Mouse (Mus musculus): ENCODE results near the gene Gadd45gip1. TPM values are rescaled to one million over a fixed set of nuclear protein-coding genes. Genes with fewer than 3 reads are reported as not detected.
A peak's percentile ranks its signal among the peaks of the same experiment; 100 is the strongest.

The Gadd45gip1 gene
- polyA plus RNA-seq, 1 experiment = 45.5 TPM

GRCm38 (mm10) chr8:84785756-84786677 is 45.3 kb upstream of the Gadd45gip1 start:
- Histone ChIP-seq H3K27ac (ENCODE audit: insufficient read depth, low read length) (peak overlapping the region; percentile 92), H3K4me3 (replicated peaks; ENCODE audit: insufficient read depth, low read depth, low read length) (peak overlapping the region; percentile 64), H3K4me1 (ENCODE audit: control insufficient read depth, insufficient read depth, low read length) (peaks cover 77% of the 10 kb centered on the region), H3K27me3 (ENCODE audit: control insufficient read depth, insufficient read depth, low read length) (no peaks in the 10 kb centered on the region)
- peak; percentile 61 to 65 for DNase-seq
- 20% methylated on average over 38 of the region's 38 CpGs for WGBS
- no peak for TF ChIP-seq CTCF (IDR thresholded peaks at IDR 0.05; ENCODE audit: borderline replicate concordance, insufficient read depth, low read depth, low read length)
- TF ChIP-seq POLR2A (IDR thresholded peaks at IDR 0.05; ENCODE audit: borderline replicate concordance, insufficient read depth, low read length) = no peak

- DNase-seq = peak in 1 of 2 experiments; percentile 41
- H3K4me3 ChIP-seq (replicated peaks; ENCODE audit: insufficient read depth, low read depth, low read length) = peak overlapping the region; percentile 6
- peaks cover 70% of the 10 kb centered on the region for H3K4me1 ChIP-seq (ENCODE audit: control insufficient read depth, insufficient read depth, low read length)
- H3K27me3 ChIP-seq (ENCODE audit: control insufficient read depth, insufficient read depth, low read length) = no peaks in the 10 kb centered on the region
- WGBS = 53% methylated on average over 11 of the region's 11 CpGs
- peak overlapping the region; percentile 92 for H3K27ac ChIP-seq (ENCODE audit: insufficient read depth, low read length)
- TF ChIP-seq CTCF (IDR thresholded peaks at IDR 0.05; ENCODE audit: borderline replicate concordance, insufficient read depth, low read depth, low read length) (no peak), POLR2A (IDR thresholded peaks at IDR 0.05; ENCODE audit: borderline replicate concordance, insufficient read depth, low read length) (no peak)
These were observed 44.4 kb upstream of the Gadd45gip1 start for GRCm38 (mm10) chr8:84786801-84787467.

- Histone ChIP-seq H3K27ac (ENCODE audit: insufficient read depth, low read length) (peak overlapping the region; percentile 92), H3K27me3 (ENCODE audit: control insufficient read depth, insufficient read depth, low read length) (no peaks in the 10 kb centered on the region), H3K4me1 (ENCODE audit: control insufficient read depth, insufficient read depth, low read length) (peaks cover 72% of the 10 kb centered on the region), H3K4me3 (replicated peaks; ENCODE audit: insufficient read depth, low read depth, low read length) (no peak overlapping the region)
- WGBS = 10% methylated on average over 14 of the region's 14 CpGs
- DNase-seq = peak; percentile 76
- TF ChIP-seq POLR2A (IDR thresholded peaks at IDR 0.05; ENCODE audit: borderline replicate concordance, insufficient read depth, low read length) (no peak), CTCF (IDR thresholded peaks at IDR 0.05; ENCODE audit: borderline replicate concordance, insufficient read depth, low read depth, low read length) (no peak)
These were observed 43.6 kb upstream of the Gadd45gip1 start for GRCm38 (mm10) chr8:84787523-84788302.

GRCm38 (mm10) chr8:84788896-84789295 is 42.4 kb upstream of the Gadd45gip1 start:
- Histone ChIP-seq H3K27ac (ENCODE audit: insufficient read depth, low read length) (peak overlapping the region; percentile 92), H3K27me3 (ENCODE audit: control insufficient read depth, insufficient read depth, low read length) (no peaks in the 10 kb centered on the region), H3K4me1 (ENCODE audit: control insufficient read depth, insufficient read depth, low read length) (peaks cover 81% of the 10 kb centered on the region), H3K4me3 (replicated peaks; ENCODE audit: insufficient read depth, low read depth, low read length) (no peak overlapping the region)
- 38% methylated on average over 11 of the region's 11 CpGs for WGBS
- peak; percentile 58 to 61 for DNase-seq
- TF ChIP-seq POLR2A (IDR thresholded peaks at IDR 0.05; ENCODE audit: borderline replicate concordance, insufficient read depth, low read length) (no peak), CTCF (IDR thresholded peaks at IDR 0.05; ENCODE audit: borderline replicate concordance, insufficient read depth, low read depth, low read length) (no peak)

GRCm38 (mm10) chr8:84789345-84789744 is 42.0 kb upstream of the Gadd45gip1 start:
- no peak for TF ChIP-seq POLR2A (IDR thresholded peaks at IDR 0.05; ENCODE audit: borderline replicate concordance, insufficient read depth, low read length)
- Histone ChIP-seq H3K27ac (ENCODE audit: insufficient read depth, low read length) (peak overlapping the region; percentile 92), H3K4me1 (ENCODE audit: control insufficient read depth, insufficient read depth, low read length) (peaks cover 82% of the 10 kb centered on the region), H3K27me3 (ENCODE audit: control insufficient read depth, insufficient read depth, low read length) (no peaks in the 10 kb centered on the region), H3K4me3 (replicated peaks; ENCODE audit: insufficient read depth, low read depth, low read length) (peak overlapping the region; percentile 23)
- no peak for DNase-seq
- 7% methylated on average over 5 of the region's 5 CpGs for WGBS

- DNase-seq = peak; percentile 79 to 83
- 13% methylated on average over 9 of the region's 9 CpGs for WGBS
- TF ChIP-seq POLR2A (IDR thresholded peaks at IDR 0.05; ENCODE audit: borderline replicate concordance, insufficient read depth, low read length) (no peak), CTCF (IDR thresholded peaks at IDR 0.05; ENCODE audit: borderline replicate concordance, insufficient read depth, low read depth, low read length) (no peak)
- Histone ChIP-seq H3K27me3 (ENCODE audit: control insufficient read depth, insufficient read depth, low read length) (no peaks in the 10 kb centered on the region), H3K4me1 (ENCODE audit: control insufficient read depth, insufficient read depth, low read length) (peaks cover 82% of the 10 kb centered on the region), H3K27ac (ENCODE audit: insufficient read depth, low read length) (peak overlapping the region; percentile 95), H3K4me3 (replicated peaks; ENCODE audit: insufficient read depth, low read depth, low read length) (peak overlapping the region; percentile 23)
These were observed 41.4 kb upstream of the Gadd45gip1 start for GRCm38 (mm10) chr8:84789855-84790486.

GRCm38 (mm10) chr8:84790537-84790936 is 40.8 kb upstream of the Gadd45gip1 start:
- Histone ChIP-seq H3K4me1 (ENCODE audit: control insufficient read depth, insufficient read depth, low read length) (peaks cover 83% of the 10 kb centered on the region), H3K27ac (ENCODE audit: insufficient read depth, low read length) (peak overlapping the region; percentile 95), H3K27me3 (ENCODE audit: control insufficient read depth, insufficient read depth, low read length) (no peaks in the 10 kb centered on the region), H3K4me3 (replicated peaks; ENCODE audit: insufficient read depth, low read depth, low read length) (no peak overlapping the region)
- no peak for TF ChIP-seq CTCF (IDR thresholded peaks at IDR 0.05; ENCODE audit: borderline replicate concordance, insufficient read depth, low read depth, low read length)
- TF ChIP-seq POLR2A (IDR thresholded peaks at IDR 0.05; ENCODE audit: borderline replicate concordance, insufficient read depth, low read length) = no peak
- WGBS = 33% methylated on average over 2 of the region's 2 CpGs
- peak in 1 of 2 experiments; percentile 58 for DNase-seq
